Mouse (Mus musculus) mature B cell (primary cell): Measurements from ENCODE around the gene Olfr351.

Source experiments
- in situ Hi-C: fragments of 300-500 bp; cut with MboI; formaldehyde crosslinking; loops from 2 replicates; pipeline ENCODE4 v1.14.3; 2019

Olfr351 gene

DNA sequence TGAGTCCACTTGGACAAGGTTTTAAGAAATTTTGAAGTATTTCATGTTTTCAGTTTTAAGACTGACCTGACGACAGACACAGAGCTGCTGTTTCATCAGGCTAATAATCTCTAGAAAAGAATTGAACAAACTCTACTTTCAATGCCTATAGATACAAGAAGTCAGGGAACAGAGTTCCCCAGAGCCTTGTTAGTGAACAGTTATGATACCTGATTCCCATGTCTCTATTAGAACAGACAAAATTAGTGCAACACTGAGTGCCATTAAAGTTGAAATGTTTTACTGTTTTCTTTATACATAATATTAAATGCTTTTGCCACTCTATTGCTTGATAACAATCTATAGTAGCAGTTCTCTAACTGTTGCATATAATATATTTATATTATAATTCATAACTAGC lies at the start of gene Olfr351:
TSS of gene Olfr351 (minus strand) at position 101 of the 400 bp plus-strand sequence.
- in situ Hi-C loops = no loop called here

GRCm38 (mm10) chr2:36905380-36905779 lies 42.9 kb upstream of the Olfr351 start, which contains the start of gene Olfr354:
Gene Olfr354, plus strand, starts transcription at chr2:36905680.
- in situ Hi-C loops = no loop called here

DNA sequence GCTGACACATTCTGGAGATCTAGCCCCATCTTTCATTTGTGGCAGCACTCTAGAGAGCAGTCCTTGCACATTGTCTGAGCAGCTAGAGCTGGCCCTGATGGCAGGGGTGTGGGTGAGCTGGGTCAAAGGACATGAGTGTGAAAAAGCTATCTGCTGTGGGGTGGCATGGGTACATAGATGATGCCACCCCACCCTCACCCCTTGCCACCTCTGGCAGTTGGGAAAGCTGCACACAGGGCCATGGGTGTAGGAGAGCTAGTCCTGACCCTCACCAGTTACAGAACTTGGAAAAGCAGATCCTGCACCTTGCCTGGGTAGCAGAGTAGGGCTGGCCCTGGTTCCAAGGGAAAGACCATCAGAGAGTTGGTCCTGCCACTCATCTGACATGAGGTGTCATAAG lies 34.7 kb upstream of the Olfr351 start:
- in situ Hi-C loops = no loop called here

DNA sequence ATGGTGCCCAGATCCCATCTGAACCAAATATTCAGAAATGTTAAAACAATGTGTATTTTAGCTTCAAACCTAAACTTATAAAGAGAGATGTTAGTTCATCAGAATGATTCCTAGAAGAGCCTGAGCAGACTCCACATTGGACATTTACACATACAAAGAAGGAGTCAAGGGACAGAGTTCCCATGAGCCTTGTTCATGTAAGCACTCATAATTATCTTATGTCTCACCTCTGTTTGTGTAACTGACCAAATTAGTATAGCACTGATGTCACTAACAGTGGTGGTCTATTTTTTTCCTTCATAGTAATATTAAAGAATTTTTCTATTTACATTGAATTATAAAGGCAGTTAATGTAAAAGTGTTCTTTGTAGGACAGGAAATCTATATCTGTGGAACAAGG lies 30.4 kb upstream of the Olfr351 start, which contains the start of gene Olfr353:
TSS of gene Olfr353 (minus strand) at position 101 of the 400 bp plus-strand sequence.
- in situ Hi-C loops = no loop called here

- in situ Hi-C loops = no loop called here
These were observed 5.7 kb upstream of the Olfr351 start, which contains the start of gene Olfr352 for GRCm38 (mm10) chr2:36868160-36868559. Gene Olfr352, plus strand, starts transcription at chr2:36868460.

DNA sequence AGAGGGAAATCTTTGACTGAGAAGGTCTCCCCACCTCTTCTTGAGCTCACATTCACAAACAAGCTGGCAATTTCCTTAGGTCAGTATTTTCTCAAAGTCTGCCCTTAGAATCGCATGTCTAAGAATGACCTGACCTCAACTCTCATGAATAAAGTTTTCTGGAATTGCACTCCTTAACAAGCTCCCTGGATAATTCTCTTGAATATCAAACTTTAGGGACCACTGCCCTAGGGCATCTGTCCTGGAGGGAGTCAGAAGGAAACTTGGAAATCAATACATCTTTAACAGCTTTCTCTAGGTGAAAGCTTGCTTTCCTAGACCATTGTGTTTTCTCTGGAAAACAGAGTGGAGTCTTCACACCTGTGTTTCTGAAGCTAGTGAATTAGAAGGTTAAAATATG lies 16.4 kb downstream of the Olfr351 start, which contains the start of gene Olfr350:
TSS of gene Olfr350 (plus strand) at position 301 of the 400 bp plus-strand sequence.
- in situ Hi-C loops = no loop called here

- in situ Hi-C loops = no loop called here
These were observed 45.5 kb downstream of the Olfr351 start, which contains the start of gene Olfr3 for GRCm38 (mm10) chr2:36816932-36817331. Gene Olfr3, minus strand, starts transcription at chr2:36817032.
